Mouse (Mus musculus): ENCODE measurements around the gene Snx11. TPM values are rescaled to one million over a fixed set of nuclear protein-coding genes. Genes with fewer than 3 reads are reported as not detected.

Snx11 gene
- polyA plus RNA-seq, 1 experiment = 31.1 TPM

DNA sequence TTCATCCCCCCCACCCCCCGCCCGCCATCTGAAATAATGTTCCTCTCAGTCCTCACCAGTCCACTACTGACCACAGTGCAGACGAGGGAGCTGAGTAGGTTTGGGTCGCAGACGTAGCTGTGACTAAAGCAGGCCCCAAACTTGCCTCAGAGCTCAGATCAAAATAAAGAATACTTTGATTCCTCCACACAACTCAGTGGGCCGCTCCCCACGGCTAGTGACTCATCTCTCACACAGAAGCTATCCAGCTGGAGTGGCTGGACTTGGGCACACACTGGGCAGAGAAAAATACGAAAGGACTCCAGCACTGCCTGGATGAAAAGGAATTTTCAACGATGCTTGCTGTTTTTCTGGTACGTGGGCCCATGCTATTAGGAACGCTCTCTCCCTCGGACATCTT lies 10.8 kb downstream of the Snx11 start:
- Histone ChIP-seq H3K4me1 (ENCODE audit: control insufficient read depth, insufficient read depth, low read length) (peaks cover 13% of the 10 kb centered on the region), H3K4me3 (ENCODE audit: insufficient read depth, low read length) (no peak overlapping the region), H3K27ac (ENCODE audit: insufficient read depth, low read length) (peak overlapping the region; percentile 89)
- TF ChIP-seq POLR2A (IDR thresholded peaks at IDR 0.05; ENCODE audit: low read depth, low read length) (no peak), CTCF (IDR thresholded peaks at IDR 0.05; ENCODE audit: borderline replicate concordance, insufficient read depth, low read length) (no peak)

DNA sequence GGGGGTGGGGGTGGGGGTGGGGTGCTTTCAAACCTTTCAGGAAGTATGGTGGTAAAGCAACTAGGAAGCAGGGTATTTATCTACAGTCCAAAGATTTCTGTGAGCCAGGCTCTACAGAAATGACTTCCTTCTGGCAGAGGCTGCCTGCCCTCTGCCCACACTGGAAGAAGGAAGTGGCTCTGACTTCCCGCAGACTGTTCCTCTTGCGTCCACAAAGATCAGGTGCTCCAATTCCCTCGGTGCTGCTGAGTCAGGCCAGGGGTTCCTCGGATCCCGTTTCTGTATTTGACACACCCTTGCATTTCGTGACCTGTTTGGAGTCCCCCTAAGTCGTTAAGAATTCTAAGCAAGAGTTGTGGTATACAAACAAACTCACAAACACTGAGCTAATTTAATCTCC lies 11.7 kb downstream of the Snx11 start:
- H3K4me1 ChIP-seq (ENCODE audit: control insufficient read depth, insufficient read depth, low read length) = peaks cover 13% of the 10 kb centered on the region
- H3K4me3 ChIP-seq (ENCODE audit: insufficient read depth, low read length) = no peak overlapping the region
- no peak overlapping the region for H3K27ac ChIP-seq (ENCODE audit: insufficient read depth, low read length)
- TF ChIP-seq CTCF (IDR thresholded peaks at IDR 0.05; ENCODE audit: borderline replicate concordance, insufficient read depth, low read length) (no peak), POLR2A (IDR thresholded peaks at IDR 0.05; ENCODE audit: low read depth, low read length) (no peak)

- H3K27ac ChIP-seq (ENCODE audit: insufficient read depth, low read length) = no peak overlapping the region
- no peak overlapping the region for H3K4me3 ChIP-seq (ENCODE audit: insufficient read depth, low read length)
- H3K4me1 ChIP-seq (ENCODE audit: control insufficient read depth, insufficient read depth, low read length) = peaks cover 13% of the 10 kb centered on the region
- TF ChIP-seq POLR2A (IDR thresholded peaks at IDR 0.05; ENCODE audit: low read depth, low read length) = no peak
- TF ChIP-seq CTCF (IDR thresholded peaks at IDR 0.05; ENCODE audit: borderline replicate concordance, insufficient read depth, low read length) = no peak
Observed at GRCm38 (mm10) chr11:96764511-96765350, 12.6 kb downstream of the Snx11 start.

GRCm38 (mm10) chr11:96762742-96763470 lies 14.5 kb downstream of the Snx11 start:
- Histone ChIP-seq H3K27ac (ENCODE audit: insufficient read depth, low read length) (no peak overlapping the region), H3K4me1 (ENCODE audit: control insufficient read depth, insufficient read depth, low read length) (peaks cover 18% of the 10 kb centered on the region), H3K4me3 (ENCODE audit: insufficient read depth, low read length) (no peak overlapping the region)
- TF ChIP-seq CTCF (IDR thresholded peaks at IDR 0.05; ENCODE audit: borderline replicate concordance, insufficient read depth, low read length) (no peak), POLR2A (IDR thresholded peaks at IDR 0.05; ENCODE audit: low read depth, low read length) (no peak)

DNA sequence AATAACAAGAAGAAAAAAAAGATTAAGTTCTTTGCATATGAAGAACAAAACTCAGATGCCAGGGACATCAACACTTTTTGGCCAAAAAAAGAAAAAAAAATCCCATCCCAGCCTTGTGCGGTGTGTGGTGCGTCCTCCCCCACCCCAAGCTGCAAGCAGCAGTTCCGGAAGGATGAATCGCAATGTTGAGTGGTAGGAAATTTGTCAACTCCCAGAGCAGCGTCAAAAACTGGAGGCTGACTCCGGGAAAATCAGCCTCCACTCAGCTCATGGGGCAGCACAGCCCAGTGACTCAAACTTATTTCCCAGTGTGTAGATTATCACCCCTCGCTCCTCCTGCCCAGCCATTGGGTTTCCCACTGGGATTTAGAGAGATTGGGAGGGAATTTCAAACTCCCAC lies 15.4 kb downstream of the Snx11 start:
- Histone ChIP-seq H3K4me3 (ENCODE audit: insufficient read depth, low read length) (no peak overlapping the region), H3K27ac (ENCODE audit: insufficient read depth, low read length) (peak overlapping the region; percentile 42; the same call in 1 of the 2 replicates), H3K4me1 (ENCODE audit: control insufficient read depth, insufficient read depth, low read length) (peaks cover 16% of the 10 kb centered on the region)
- no peak for TF ChIP-seq CTCF (IDR thresholded peaks at IDR 0.05; ENCODE audit: borderline replicate concordance, insufficient read depth, low read length)
- no peak for TF ChIP-seq POLR2A (IDR thresholded peaks at IDR 0.05; ENCODE audit: low read depth, low read length)

- no peak overlapping the region for H3K4me3 ChIP-seq (ENCODE audit: insufficient read depth, low read length)
- no peak for TF ChIP-seq CTCF (IDR thresholded peaks at IDR 0.05; ENCODE audit: borderline replicate concordance, insufficient read depth, low read length)
- TF ChIP-seq POLR2A (IDR thresholded peaks at IDR 0.05; ENCODE audit: low read depth, low read length) = no peak
Observed at GRCm38 (mm10) chr11:96760042-96760441, 17.3 kb downstream of the Snx11 start.

GRCm38 (mm10) chr11:96758402-96758801 lies 19.0 kb downstream of the Snx11 start:
- H3K27ac ChIP-seq (ENCODE audit: insufficient read depth, low read length) = peak overlapping the region; percentile 18; the same call in 1 of the 2 replicates
- H3K4me3 ChIP-seq (ENCODE audit: insufficient read depth, low read length) = no peak overlapping the region
- TF ChIP-seq CTCF (IDR thresholded peaks at IDR 0.05; ENCODE audit: borderline replicate concordance, insufficient read depth, low read length) (no peak), POLR2A (IDR thresholded peaks at IDR 0.05; ENCODE audit: low read depth, low read length) (no peak)
- peaks cover 4% of the 10 kb centered on the region for H3K4me1 ChIP-seq (ENCODE audit: control insufficient read depth, insufficient read depth, low read length)

More at GRCm38 (mm10) chr11:96760042-96760441, 17.3 kb downstream of the Snx11 start:
- H3K27ac ChIP-seq (ENCODE audit: insufficient read depth, low read length) = no peak overlapping the region
- H3K4me1 ChIP-seq (ENCODE audit: control insufficient read depth, insufficient read depth, low read length) = peaks cover 4% of the 10 kb centered on the region

DNA sequence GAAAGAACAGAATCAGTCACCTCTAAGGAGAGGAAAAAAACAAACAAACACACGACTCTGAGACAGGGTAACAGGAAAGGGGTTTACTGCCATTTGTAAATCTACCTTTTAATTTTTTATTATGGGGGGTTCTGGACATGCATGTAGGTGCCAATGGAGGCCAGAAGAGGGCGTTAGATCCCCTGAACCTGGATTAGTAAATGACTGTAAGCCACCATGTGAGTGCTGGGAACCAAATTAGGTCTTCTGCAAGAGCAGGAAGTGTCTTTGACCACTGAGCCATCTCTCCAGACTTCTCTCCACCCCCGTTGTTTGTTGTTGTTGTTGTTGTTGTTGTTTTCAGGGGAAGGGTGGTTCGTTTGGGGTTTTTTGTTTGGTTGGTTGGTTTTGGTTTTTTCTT lies 19.9 kb downstream of the Snx11 start:
- H3K4me1 ChIP-seq (ENCODE audit: control insufficient read depth, insufficient read depth, low read length) = peaks cover 4% of the 10 kb centered on the region
- no peak overlapping the region for H3K4me3 ChIP-seq (ENCODE audit: insufficient read depth, low read length)
- H3K27ac ChIP-seq (ENCODE audit: insufficient read depth, low read length) = no peak overlapping the region
- TF ChIP-seq POLR2A (IDR thresholded peaks at IDR 0.05; ENCODE audit: low read depth, low read length) (no peak), CTCF (IDR thresholded peaks at IDR 0.05; ENCODE audit: borderline replicate concordance, insufficient read depth, low read length) (no peak)

DNA sequence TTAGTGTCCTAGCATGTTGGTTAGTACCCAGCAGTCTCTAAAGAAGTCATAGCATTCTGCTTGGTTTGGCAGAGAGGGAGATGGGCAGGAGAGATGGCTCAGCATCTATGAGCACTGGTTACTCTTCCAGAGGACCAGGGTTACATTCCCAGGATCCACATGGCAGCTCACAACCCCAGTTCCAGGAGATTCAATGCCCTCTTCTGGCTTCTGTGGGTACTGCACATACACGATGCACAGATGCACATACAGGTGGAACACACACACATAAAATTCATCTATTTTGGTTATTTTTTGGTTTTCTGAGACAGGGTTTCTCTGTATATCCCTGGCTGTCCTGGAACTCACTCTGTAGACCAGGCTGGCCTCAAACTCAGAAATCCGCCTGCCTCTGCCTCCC lies 22.1 kb downstream of the Snx11 start:
- TF ChIP-seq CTCF (IDR thresholded peaks at IDR 0.05; ENCODE audit: borderline replicate concordance, insufficient read depth, low read length) = no peak
- no peak for TF ChIP-seq POLR2A (IDR thresholded peaks at IDR 0.05; ENCODE audit: low read depth, low read length)
- Histone ChIP-seq H3K27ac (ENCODE audit: insufficient read depth, low read length) (no peak overlapping the region), H3K4me3 (ENCODE audit: insufficient read depth, low read length) (no peak overlapping the region), H3K4me1 (ENCODE audit: control insufficient read depth, insufficient read depth, low read length) (peaks cover 4% of the 10 kb centered on the region)

DNA sequence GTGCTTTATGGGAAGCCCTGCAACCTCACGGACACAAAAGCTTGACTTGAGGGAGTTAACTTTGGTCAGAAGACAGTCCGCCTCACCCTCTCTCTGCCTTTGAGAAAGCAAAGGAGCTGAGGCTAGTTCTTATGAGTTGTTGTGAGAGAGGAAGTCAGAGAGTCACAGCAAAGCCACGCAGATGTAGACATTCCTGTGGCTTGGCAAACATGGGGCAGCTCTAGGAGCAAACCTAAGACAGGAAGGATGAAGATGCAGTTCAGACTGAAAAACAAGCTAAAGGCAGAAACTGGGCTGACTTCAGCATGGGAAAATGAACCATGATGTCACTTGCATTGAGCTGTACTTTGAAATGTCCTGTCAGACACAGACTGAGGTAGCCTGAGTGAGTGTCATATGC lies 29.8 kb downstream of the Snx11 start:
- TF ChIP-seq CTCF (IDR thresholded peaks at IDR 0.05; ENCODE audit: borderline replicate concordance, insufficient read depth, low read length) (no peak), POLR2A (IDR thresholded peaks at IDR 0.05; ENCODE audit: low read depth, low read length) (peak; percentile 71)
- H3K4me3 ChIP-seq (ENCODE audit: insufficient read depth, low read length) = peak overlapping the region; percentile 43

More for the DNA sequence above, 29.8 kb downstream of the Snx11 start:
- H3K4me1 ChIP-seq (ENCODE audit: control insufficient read depth, insufficient read depth, low read length) = peaks cover 17% of the 10 kb centered on the region; the same call in 1 of the 2 replicates
- peak overlapping the region; percentile 86 for H3K27ac ChIP-seq (ENCODE audit: insufficient read depth, low read length)

All from embryonic fibroblast, embryonic 13.5 days (primary cell).